Mouse (Mus musculus) hindbrain, embryonic 12.5 days (tissue): ENCODE results near the gene Pomt1. TPM values are rescaled to one million over a fixed set of nuclear protein-coding genes. Genes with fewer than 3 reads are reported as not detected.

ENCODE experiments used
- ATAC-seq: fragments of 200-750 bp; cut with Nextera tagmentation; 2 replicates; pipeline ENCODE4 v1.8.0; 2017; ENCODE audit warnings: moderate TSS enrichment; ENCODE audit not compliant: low FRiP score
- H3K27ac ChIP-seq: fragments of 300-500 bp; sonication (generic); 2 replicates; pipeline ENCODE4 v1.5.1; 2016; ENCODE audit warnings: mild to moderate bottlenecking
- H3K27me3 ChIP-seq: fragments of 300-500 bp; sonication (generic); 2 replicates; pipeline ENCODE4 v1.6.1; 2016; ENCODE audit warnings: mild to moderate bottlenecking
- H3K36me3 ChIP-seq: fragments of 300-500 bp; sonication (generic); 2 replicates; pipeline ENCODE4 v1.6.1; 2016; ENCODE audit warnings: mild to moderate bottlenecking
- H3K4me1 ChIP-seq: fragments of 300-500 bp; sonication (generic); 2 replicates; pipeline ENCODE4 v1.6.1; 2016
- H3K4me2 ChIP-seq: fragments of 300-500 bp; sonication (generic); replicated peaks from 2 replicates; pipeline ENCODE4 v1.6.1; 2016; ENCODE audit warnings: mild to moderate bottlenecking
- H3K4me3 ChIP-seq: fragments of 300-500 bp; sonication (generic); 2 replicates; pipeline ENCODE4 v1.5.1; 2016; ENCODE audit warnings: mild to moderate bottlenecking
- H3K9ac ChIP-seq: fragments of 300-500 bp; sonication (generic); 2 replicates; pipeline ENCODE4 v1.6.1; 2016; ENCODE audit warnings: mild to moderate bottlenecking, moderate library complexity
- H3K9me3 ChIP-seq: fragments of 300-500 bp; sonication (generic); replicated peaks from 2 replicates; pipeline ENCODE4 v1.6.1; 2016; ENCODE audit warnings: mild to moderate bottlenecking
- WGBS: fragments of 180-500 bp; shearing (Covaris S2); methylation state at CpG from one replicate; pipeline ENCODE4 v1.1.7; 2016; 5-methylcytosine and 5-hydroxymethylcytosine counted together
- polyA plus RNA-seq: library from polyadenylated mRNA; unstranded; fragments of >200 nt; fragmentation: Nextera tagmentation; extraction: Ambion mirVana; gene quantifications from 2 replicates; pipeline ENCODE4 v1.2.1, GENCODE M21; 2016

The Pomt1 gene
- polyA plus RNA-seq, 1 experiment from 2014 or later: 25.5 TPM

- H3K9me3 ChIP-seq: no peaks in the 10 kb centered on the region
- no peak overlapping the region for H3K27ac ChIP-seq
- no peak overlapping the region for H3K4me2 ChIP-seq
- peaks cover 100% of the 10 kb centered on the region for H3K36me3 ChIP-seq
- H3K27me3 ChIP-seq: no peaks in the 10 kb centered on the region
- H3K9ac ChIP-seq: no peak overlapping the region
- 95% methylated on average over 8 of the region's 8 CpGs for WGBS
- ATAC-seq: no peak
- H3K4me1 ChIP-seq: no peaks in the 10 kb centered on the region
- no peak overlapping the region for H3K4me3 ChIP-seq
Observed at GRCm38 (mm10) chr2:32211689-32212088, 24.7 kb upstream of the Pomt1 start.

- Histone ChIP-seq H3K4me3 (no peak overlapping the region), H3K9me3 (no peaks in the 10 kb centered on the region), H3K36me3 (peaks cover 100% of the 10 kb centered on the region), H3K4me1 (no peaks in the 10 kb centered on the region), H3K9ac (no peak overlapping the region), H3K27ac (no peak overlapping the region), H3K4me2 (no peak overlapping the region), H3K27me3 (no peaks in the 10 kb centered on the region)
- no peak for ATAC-seq
- WGBS: 80% methylated on average over 10 of the region's 10 CpGs
Observed at GRCm38 (mm10) chr2:32213000-32213399, 23.4 kb upstream of the Pomt1 start.

- 90% methylated on average over 10 of the region's 10 CpGs for WGBS
- Histone ChIP-seq H3K4me1 (no peaks in the 10 kb centered on the region), H3K27ac (no peak overlapping the region)
Observed at GRCm38 (mm10) chr2:32215576-32215975, 20.8 kb upstream of the Pomt1 start.

GRCm38 (mm10) chr2:32216506-32216905, 19.9 kb upstream of the Pomt1 start:
- Histone ChIP-seq H3K4me3 (no peak overlapping the region), H3K27me3 (no peaks in the 10 kb centered on the region), H3K27ac (no peak overlapping the region), H3K4me1 (no peaks in the 10 kb centered on the region), H3K36me3 (peaks cover 100% of the 10 kb centered on the region), H3K9ac (no peak overlapping the region), H3K4me2 (no peak overlapping the region), H3K9me3 (no peaks in the 10 kb centered on the region)
- no peak for ATAC-seq
- WGBS: 88% methylated on average over 10 of the region's 10 CpGs

More at GRCm38 (mm10) chr2:32215576-32215975, 20.8 kb upstream of the Pomt1 start:
- Histone ChIP-seq H3K4me3 (no peak overlapping the region), H3K27me3 (no peaks in the 10 kb centered on the region), H3K9ac (no peak overlapping the region), H3K9me3 (no peaks in the 10 kb centered on the region), H3K36me3 (peaks cover 100% of the 10 kb centered on the region), H3K4me2 (no peak overlapping the region)
- no peak for ATAC-seq

DNA sequence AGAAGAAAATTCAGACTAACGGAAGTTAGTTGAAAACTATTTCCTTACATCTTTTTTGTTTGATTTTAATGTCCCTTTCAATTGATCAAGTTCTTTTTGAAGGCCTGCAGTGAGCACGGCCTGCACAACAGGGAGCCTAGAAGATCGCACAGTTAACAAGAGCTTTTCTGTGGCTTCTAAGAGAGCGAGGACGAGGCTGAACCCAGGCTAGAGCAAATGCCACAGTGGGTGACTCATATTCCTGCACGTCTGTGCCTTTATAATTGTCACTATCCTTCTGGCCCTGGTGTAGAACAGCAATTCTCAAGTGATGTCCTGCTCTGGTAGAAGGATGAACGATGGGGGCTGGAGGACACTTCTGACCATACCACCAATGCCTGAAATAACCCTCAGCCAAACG, 18.7 kb upstream of the Pomt1 start:
- Histone ChIP-seq H3K36me3 (peaks cover 100% of the 10 kb centered on the region), H3K27ac (no peak overlapping the region), H3K27me3 (no peaks in the 10 kb centered on the region), H3K4me2 (no peak overlapping the region), H3K9ac (no peak overlapping the region), H3K4me3 (no peak overlapping the region), H3K4me1 (no peaks in the 10 kb centered on the region), H3K9me3 (no peaks in the 10 kb centered on the region)
- WGBS: 91% methylated on average over 8 of the region's 8 CpGs
- ATAC-seq: no peak

DNA sequence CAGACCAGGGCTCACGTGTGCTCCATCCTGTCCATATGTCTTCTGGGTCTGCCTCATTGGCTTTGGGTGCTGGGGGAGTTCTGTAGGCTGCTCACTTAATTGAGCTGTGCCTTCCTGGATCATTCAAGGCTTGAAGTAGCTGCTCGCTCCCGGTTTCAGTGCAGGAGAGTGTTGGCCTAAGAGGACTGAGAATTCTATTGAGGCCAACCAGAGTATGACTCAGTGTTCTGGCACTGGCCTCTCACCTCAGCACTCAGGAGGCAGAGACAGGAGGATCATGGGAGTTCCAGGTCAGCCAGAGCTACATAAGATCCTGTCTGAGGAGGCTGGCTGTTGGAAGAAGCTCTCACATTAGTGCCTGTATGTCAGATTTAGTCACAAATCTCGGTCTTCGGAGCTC, 18.3 kb upstream of the Pomt1 start:
- 93% methylated on average over 5 of the region's 5 CpGs for WGBS
- Histone ChIP-seq H3K9me3 (no peaks in the 10 kb centered on the region), H3K9ac (no peak overlapping the region), H3K27me3 (no peaks in the 10 kb centered on the region), H3K4me1 (no peaks in the 10 kb centered on the region), H3K36me3 (peaks cover 100% of the 10 kb centered on the region), H3K4me3 (no peak overlapping the region), H3K4me2 (no peak overlapping the region), H3K27ac (no peak overlapping the region)
- ATAC-seq: no peak

GRCm38 (mm10) chr2:32218541-32219334, 17.7 kb upstream of the Pomt1 start:
- Histone ChIP-seq H3K9ac (no peak overlapping the region), H3K4me3 (no peak overlapping the region), H3K27ac (no peak overlapping the region), H3K9me3 (no peaks in the 10 kb centered on the region), H3K4me1 (no peaks in the 10 kb centered on the region), H3K4me2 (no peak overlapping the region), H3K27me3 (no peaks in the 10 kb centered on the region), H3K36me3 (peaks cover 100% of the 10 kb centered on the region)
- ATAC-seq: no peak
- WGBS: 87% methylated on average over 11 of the region's 11 CpGs

DNA sequence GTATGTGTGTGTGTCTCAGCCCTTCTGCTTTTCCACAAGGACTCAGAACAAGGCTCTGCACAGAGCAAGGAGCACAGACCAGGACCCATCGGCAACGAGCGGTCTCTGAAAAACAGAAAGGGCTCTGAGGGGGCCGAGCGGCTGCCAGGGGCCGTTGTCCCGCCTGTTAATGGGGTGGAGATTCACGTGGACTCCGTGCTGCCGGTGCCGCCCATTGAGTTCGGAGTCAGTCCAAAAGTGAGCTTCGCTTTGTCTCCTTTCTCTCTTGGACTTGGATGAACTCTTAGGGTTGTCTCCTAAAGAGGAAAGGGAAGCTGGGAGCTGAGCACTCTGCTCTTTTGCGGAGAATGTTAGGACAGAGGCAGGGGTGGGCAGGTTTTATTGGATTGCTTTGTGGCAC, 16.9 kb upstream of the Pomt1 start:
- H3K27me3 ChIP-seq: no peaks in the 10 kb centered on the region
- no peaks in the 10 kb centered on the region for H3K9me3 ChIP-seq
- no peak for ATAC-seq
- no peaks in the 10 kb centered on the region for H3K4me1 ChIP-seq
- no peak overlapping the region for H3K9ac ChIP-seq
- no peak overlapping the region for H3K4me2 ChIP-seq
- peaks cover 100% of the 10 kb centered on the region for H3K36me3 ChIP-seq
- 95% methylated on average over 14 of the region's 14 CpGs for WGBS
- H3K27ac ChIP-seq: no peak overlapping the region
- H3K4me3 ChIP-seq: no peak overlapping the region

- no peak for ATAC-seq
- 95% methylated on average over 6 of the region's 6 CpGs for WGBS
Observed at GRCm38 (mm10) chr2:32220021-32220420, 16.4 kb upstream of the Pomt1 start.

GRCm38 (mm10) chr2:32220969-32221368, 15.4 kb upstream of the Pomt1 start:
- no peaks in the 10 kb centered on the region for H3K4me1 ChIP-seq
- H3K4me2 ChIP-seq: no peak overlapping the region
- WGBS: 95% methylated on average over 10 of the region's 10 CpGs
- H3K27ac ChIP-seq: no peak overlapping the region
- H3K9me3 ChIP-seq: no peaks in the 10 kb centered on the region
- H3K4me3 ChIP-seq: no peak overlapping the region
- no peaks in the 10 kb centered on the region for H3K27me3 ChIP-seq
- H3K9ac ChIP-seq: no peak overlapping the region
- no peak for ATAC-seq
- H3K36me3 ChIP-seq: peaks cover 100% of the 10 kb centered on the region

More at GRCm38 (mm10) chr2:32220021-32220420, 16.4 kb upstream of the Pomt1 start:
- peaks cover 100% of the 10 kb centered on the region for H3K36me3 ChIP-seq
- H3K4me1 ChIP-seq: no peaks in the 10 kb centered on the region
- no peaks in the 10 kb centered on the region for H3K9me3 ChIP-seq
- no peak overlapping the region for H3K4me2 ChIP-seq
- no peak overlapping the region for H3K4me3 ChIP-seq
- no peak overlapping the region for H3K27ac ChIP-seq
- no peak overlapping the region for H3K9ac ChIP-seq
- H3K27me3 ChIP-seq: no peaks in the 10 kb centered on the region

DNA sequence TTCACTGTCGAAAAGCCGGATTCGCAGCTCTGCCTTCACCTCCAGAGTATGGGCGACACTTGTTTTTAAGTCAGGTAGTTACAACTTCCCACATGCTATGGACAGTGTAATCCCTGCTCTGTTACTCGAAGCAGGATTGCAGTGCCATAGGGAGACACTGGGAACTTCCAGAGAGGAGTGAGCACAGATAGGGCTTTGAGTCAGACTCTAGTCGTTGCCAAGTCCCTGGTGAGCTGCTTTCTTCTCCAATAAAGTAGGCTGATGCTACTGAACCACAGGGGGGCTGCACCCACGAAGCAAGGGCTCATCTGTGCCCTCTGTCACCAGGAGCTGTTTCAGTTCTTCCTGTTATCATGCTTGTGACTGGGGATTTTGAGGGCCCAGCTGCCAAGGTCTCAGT, 14.8 kb upstream of the Pomt1 start:
- Histone ChIP-seq H3K27me3 (no peaks in the 10 kb centered on the region), H3K4me1 (no peaks in the 10 kb centered on the region), H3K4me3 (no peak overlapping the region), H3K9me3 (no peaks in the 10 kb centered on the region), H3K27ac (no peak overlapping the region), H3K9ac (no peak overlapping the region), H3K36me3 (peaks cover 100% of the 10 kb centered on the region), H3K4me2 (no peak overlapping the region)
- no peak for ATAC-seq
- 94% methylated on average over 7 of the region's 7 CpGs for WGBS

DNA sequence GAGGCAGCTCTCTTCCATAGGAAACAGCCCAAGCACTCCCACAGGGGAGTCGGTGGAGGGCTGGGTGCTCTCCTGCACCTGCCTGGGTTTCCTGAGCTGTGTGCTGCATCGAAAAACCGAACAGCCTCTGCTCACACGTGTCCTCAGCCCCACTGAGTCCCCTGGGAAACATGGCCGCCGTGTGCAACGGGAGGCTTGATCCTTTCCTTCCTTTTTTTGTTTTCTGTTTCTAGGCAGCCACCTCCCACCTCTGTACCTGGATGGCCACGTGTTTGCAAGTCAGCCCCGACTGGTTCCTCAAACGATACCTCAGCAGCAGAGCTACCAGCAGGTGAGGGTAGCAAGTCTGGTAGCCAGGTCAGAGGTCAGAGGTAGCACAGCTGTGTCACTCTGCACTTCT, 14.3 kb upstream of the Pomt1 start:
- no peak overlapping the region for H3K4me2 ChIP-seq
- H3K9me3 ChIP-seq: no peaks in the 10 kb centered on the region
- 89% methylated on average over 10 of the region's 10 CpGs for WGBS
- peaks cover 100% of the 10 kb centered on the region for H3K36me3 ChIP-seq
- no peak overlapping the region for H3K4me3 ChIP-seq
- no peak for ATAC-seq
- H3K9ac ChIP-seq: no peak overlapping the region
- no peaks in the 10 kb centered on the region for H3K4me1 ChIP-seq
- no peak overlapping the region for H3K27ac ChIP-seq
- H3K27me3 ChIP-seq: no peaks in the 10 kb centered on the region

DNA sequence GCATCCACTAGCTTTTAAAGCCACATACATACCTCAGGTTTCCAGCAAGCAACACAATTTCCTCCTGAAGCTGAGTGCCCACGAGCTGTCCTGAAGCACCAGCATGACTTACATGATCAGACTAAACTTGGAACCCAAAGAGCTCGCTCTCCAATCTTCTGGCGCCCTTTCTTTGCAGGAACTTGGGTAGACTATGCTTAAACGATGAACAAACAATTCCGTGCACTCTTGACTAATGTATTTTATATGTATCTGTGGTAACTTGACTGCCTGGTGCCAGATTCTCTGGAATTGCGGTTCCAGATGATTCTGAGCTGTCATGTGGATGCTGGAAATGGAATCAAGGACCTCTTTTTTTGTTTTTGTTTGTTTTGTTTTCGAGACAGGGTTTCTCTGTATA, 957 bp upstream of the Pomt1 start:
- ATAC-seq: no peak
- Histone ChIP-seq H3K36me3 (peaks cover 35% of the 10 kb centered on the region), H3K27ac (peak overlapping the region; percentile 77), H3K9ac (peak overlapping the region; percentile 68), H3K4me3 (peak overlapping the region; percentile 52), H3K9me3 (no peaks in the 10 kb centered on the region), H3K4me1 (peaks cover 22% of the 10 kb centered on the region), H3K4me2 (peak overlapping the region; percentile 68), H3K27me3 (no peaks in the 10 kb centered on the region)
- 42% methylated on average over 7 of the region's 7 CpGs for WGBS
